Mouse (Mus musculus) gastrocnemius, postnatal 10 days (tissue): ENCODE data around the gene Pdia3. TPM values are rescaled to one million over a fixed set of nuclear protein-coding genes. Genes with fewer than 3 reads are reported as not detected.
"Not testable (repeated sequence)": the region's sequence is repeated elsewhere in the genome, so short reads cannot be mapped to it uniquely, and the experiment has no call there.

ENCODE experiments used
- DNase-seq: peaks from one replicate; pipeline ENCODE4 v3.0.0; 2021; ENCODE audit warnings: mixed read lengths
- total RNA-seq, 2 experiments: library from RNA; stranded (reverse); gene quantifications; 2 replicates each; pipeline ENCODE4 v1.2.3; 2021

The Pdia3 gene
- total RNA-seq, 2 experiments from 2014 or later = 106 to 133 TPM

DNA sequence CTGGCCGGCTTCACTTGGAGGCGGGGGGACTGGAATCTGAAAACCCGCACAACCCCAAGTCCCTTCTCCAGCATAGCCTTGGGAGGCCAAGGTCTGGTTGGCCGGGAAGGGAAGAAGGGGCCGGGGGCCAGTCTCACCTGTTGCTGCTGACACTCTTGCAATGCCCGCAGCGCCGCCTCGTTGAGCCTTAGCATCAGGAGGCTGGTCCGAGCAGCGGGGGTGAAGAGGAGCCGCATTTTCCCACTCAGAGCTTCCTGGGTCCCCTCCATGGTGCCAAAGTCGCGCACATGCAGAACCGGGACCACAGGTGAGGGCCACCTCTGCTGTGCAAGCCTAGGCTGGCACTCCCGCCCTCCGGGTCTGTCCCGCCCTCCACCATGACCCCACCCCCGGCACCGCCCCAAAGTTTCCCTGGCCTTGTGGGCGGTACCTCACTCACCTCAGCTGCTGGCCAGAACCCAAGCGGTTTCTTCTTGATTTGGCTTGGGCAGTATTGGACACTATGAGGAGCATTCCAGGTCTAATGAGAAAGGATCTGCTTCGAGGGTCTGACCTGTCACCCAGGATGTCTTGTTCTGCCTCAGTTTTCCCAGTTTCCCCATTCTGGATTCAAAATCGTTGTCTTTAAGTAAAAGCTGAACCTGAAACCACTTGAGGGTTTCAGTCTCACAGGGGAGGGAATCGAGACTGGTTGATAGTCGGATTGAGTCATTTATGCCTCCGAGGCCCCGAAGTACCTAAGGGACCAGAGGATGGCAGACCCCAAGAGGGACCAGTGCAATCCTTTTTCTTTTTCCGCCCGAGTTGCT, 28.9 kb downstream of the Pdia3 start:
- DNase-seq = peak; percentile 48

DNA sequence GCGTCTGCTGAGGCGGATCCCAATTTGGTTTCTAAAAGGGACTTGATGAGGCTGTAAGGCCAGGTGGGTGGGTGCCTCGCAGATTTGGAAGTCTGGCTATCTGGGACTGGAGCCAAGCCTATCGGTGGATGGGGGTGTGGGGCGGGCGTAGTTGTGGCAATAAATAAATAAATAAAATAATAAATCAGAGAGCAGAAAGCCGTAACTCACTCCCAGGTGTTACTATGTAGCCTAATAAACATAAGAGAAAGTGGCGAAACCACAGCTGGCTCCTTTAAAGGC, 29.4 kb downstream of the Pdia3 start:
- no peak for DNase-seq

GRCm38 (mm10) chr2:121444178-121444577, 30.6 kb downstream of the Pdia3 start, which contains the start of gene Ell3:
Ell3 (minus strand) TSS chr2:121444278.
- no peak for DNase-seq

GRCm38 (mm10) chr2:121445117-121445516, 31.5 kb downstream of the Pdia3 start:
- DNase-seq = no peak

GRCm38 (mm10) chr2:121446506-121446905, 32.9 kb downstream of the Pdia3 start:
- DNase-seq = no peak

GRCm38 (mm10) chr2:121447006-121447405, 33.4 kb downstream of the Pdia3 start:
- DNase-seq = no peak

- peak; percentile 38 for DNase-seq
Observed at GRCm38 (mm10) chr2:121448136-121448535, 34.6 kb downstream of the Pdia3 start.

- peak; percentile 100 for DNase-seq
Observed at GRCm38 (mm10) chr2:121448739-121449535, 35.4 kb downstream of the Pdia3 start, which contains the start of gene Serf2. Serf2 (plus strand) TSS chr2:121449195.

DNA sequence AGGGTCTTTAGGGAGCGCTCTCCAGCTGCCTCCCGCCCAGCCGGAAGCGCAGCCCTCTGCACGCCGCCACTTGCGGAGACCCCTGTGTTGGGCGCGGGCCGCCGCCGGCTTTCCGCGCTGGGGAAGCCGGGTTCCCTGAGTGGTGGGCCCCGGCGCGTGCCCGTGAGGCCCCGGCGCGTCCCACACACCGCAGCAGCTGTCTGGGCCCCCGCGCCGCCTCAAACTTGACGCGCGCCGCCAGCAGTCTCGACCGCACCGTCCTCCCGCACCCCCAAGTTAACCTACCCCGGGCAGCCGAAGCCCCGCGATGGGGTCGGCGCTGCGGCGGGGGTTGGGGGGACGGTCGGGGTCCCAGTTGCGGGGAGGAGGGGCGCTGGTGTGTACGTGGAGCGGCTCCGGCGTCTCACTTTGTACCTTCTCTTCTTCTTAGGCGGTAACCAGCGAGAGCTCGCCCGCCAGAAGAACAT, 36.0 kb downstream of the Pdia3 start:
- DNase-seq = peak; percentile 56

DNA sequence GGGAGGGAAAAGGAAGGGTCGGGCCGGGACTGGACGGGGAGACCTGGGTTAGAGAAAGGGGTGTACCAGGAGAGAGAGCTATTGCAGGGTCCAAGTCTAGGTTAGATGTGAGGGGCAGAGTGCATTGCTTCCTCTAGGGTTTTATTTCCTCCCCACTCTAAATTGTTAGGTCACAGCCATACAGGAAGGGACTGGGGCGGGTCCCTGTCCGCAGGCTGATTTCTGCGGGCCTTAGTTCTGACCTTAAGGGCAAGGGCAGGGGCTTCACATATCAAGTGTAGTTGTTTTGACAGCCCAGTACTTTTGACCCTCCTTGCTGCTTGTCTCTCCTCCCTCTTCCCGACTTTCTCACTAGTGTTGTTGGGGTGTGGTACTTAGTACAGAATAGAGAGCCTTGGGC, 36.5 kb downstream of the Pdia3 start:
- no peak for DNase-seq

- DNase-seq = no peak
Observed at GRCm38 (mm10) chr2:121452361-121452760, 38.8 kb downstream of the Pdia3 start.

GRCm38 (mm10) chr2:121452990-121453389, 39.4 kb downstream of the Pdia3 start, which contains the start of gene Hypk:
Hypk (plus strand) TSS chr2:121453290.
- DNase-seq = no peak

DNA sequence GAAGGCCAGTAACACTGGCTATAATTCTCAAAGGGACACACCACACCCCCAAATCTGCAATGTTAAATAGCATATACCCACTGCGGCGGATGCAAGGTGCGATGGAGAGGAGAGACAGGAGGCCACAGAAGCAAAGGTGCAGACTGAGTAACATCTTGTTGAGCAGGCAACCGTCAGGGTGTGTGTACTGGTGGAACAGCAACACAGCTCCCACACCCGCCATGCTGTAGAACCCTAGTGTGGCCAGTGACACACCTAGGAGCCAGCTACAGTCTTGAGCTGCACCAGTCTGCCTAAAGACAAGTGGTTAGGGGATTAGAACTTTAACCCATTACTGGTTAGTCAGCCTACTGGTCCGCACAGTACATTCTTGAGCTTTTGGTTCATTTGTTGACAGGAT, 40.3 kb downstream of the Pdia3 start:
- no peak for DNase-seq

GRCm38 (mm10) chr2:121455534-121455933, 42.0 kb downstream of the Pdia3 start:
- no peak for DNase-seq

- DNase-seq = peak; percentile 78
Observed at GRCm38 (mm10) chr2:121456692-121457642, 43.4 kb downstream of the Pdia3 start, which contains the start of gene Serinc4. Serinc4 (minus strand) TSS chr2:121456781.

GRCm38 (mm10) chr2:121460071-121460470, 46.5 kb downstream of the Pdia3 start:
- DNase-seq = no peak

- not testable (repeated sequence) for DNase-seq
Observed at GRCm38 (mm10) chr2:121468982-121469381, 55.4 kb downstream of the Pdia3 start.

GRCm38 (mm10) chr2:121472783-121473182, 59.2 kb downstream of the Pdia3 start:
- not testable (repeated sequence) for DNase-seq

DNA sequence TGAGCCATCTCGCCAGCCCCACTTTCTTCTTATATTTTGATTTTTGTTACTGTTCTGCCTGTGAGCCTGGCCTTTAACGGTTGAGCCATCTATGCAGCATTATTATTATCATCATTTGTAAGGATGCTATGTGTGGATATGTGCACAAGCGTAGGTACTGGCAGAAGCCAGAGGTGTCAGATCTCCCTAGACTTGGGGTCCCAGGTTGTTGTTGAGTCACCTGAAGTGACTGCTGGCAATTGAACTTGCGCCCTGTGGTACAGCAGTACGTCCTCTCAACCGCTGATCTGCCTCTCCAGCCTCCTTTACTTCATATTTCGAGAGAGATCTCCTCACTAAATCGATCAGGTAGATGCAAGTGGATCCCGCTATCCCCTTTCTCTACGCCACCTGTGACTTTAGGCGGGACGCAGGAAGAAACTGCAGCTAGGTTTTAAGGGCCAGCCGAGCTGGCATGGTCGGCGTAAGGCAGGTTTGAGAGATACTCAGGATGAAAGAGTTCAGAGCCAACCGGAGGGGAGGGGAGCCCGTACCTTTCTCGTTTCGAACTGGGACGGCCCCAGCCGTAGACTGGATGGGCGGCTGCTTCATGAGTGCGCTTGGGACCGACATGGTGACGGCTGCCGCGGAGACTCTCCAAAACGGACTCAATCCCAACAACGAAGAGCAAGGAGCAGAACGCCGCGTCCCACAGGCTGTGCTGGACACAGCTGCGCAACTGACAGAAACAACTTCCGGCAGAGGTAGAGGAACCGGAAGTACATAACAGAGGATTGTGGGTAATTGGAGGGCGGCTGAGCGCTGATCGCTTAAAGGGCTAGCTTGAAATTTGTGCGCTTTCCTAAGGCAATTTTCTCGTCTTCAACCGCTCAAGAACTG, 60.0 kb downstream of the Pdia3 start, which contains the start of gene Mfap1b:
Gene Mfap1b, minus strand, starts transcription at position 767 of the 879 bp plus-strand sequence.
- peak; percentile 68 for DNase-seq

DNA sequence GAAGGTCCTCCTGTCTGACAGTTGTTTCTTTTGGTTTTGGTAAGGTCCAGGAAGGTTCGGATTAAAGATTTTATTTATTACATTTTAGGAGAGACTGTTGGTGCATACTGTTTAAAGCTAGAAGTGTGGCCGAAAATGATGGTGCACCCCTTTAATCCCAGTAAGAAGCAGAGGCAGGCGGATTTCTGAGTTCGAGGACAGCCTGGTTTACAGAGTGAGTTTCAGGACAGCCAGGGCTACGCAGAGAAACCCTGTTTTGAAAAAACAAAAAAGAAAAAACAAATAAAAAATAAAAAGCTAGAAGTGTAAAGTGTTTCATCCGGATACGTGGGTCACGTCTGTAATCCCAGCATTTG, 60.6 kb downstream of the Pdia3 start:
- no peak for DNase-seq

DNA sequence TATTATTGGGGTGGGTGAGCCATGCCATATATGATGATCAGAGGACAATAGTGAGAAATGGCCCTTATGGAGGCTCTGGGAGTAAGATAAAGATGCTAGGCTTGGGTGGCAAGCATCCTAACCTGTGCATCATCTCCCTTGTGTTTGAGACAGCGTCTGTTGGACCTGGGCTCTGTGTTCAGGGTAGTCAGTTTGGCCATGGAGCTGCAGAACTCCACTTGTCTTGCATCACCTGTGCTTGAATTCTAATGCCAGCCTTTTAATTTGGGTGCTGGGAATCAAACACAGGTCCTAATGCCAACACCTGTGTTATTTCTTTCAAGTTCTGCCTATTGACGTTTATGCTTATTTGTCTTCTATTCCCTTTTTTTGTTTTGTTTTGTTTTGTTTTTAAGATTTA, 61.7 kb downstream of the Pdia3 start:
- DNase-seq = not testable (repeated sequence)
